Mouse (Mus musculus) midbrain, embryonic 11.5 days (tissue): Measurements from ENCODE around the gene Btbd35f10. TPM values are rescaled to one million over a fixed set of nuclear protein-coding genes. Genes with fewer than 3 reads are reported as not detected.
"Not testable (repeated sequence)": the region's sequence is repeated elsewhere in the genome, so short reads cannot be mapped to it uniquely, and the experiment has no call there.

ENCODE experiments used
- ATAC-seq: fragments of 200-750 bp; cut with Nextera tagmentation; 2 replicates; pipeline ENCODE4 v1.8.0; 2017; ENCODE audit warnings: moderate TSS enrichment, moderate library complexity; ENCODE audit not compliant: low FRiP score
- DNase-seq: peaks from one replicate; pipeline ENCODE4 v3.0.0; 2015; ENCODE audit warnings: low spot score; ENCODE audit errors: missing footprints
- H3K27ac ChIP-seq: fragments of 300-500 bp; sonication (generic); 2 replicates; pipeline ENCODE4 v1.5.1; 2014; ENCODE audit warnings: low read depth, low read length
- H3K27me3 ChIP-seq: fragments of 300-500 bp; sonication (generic); 2 replicates; pipeline ENCODE4 v1.6.1; 2014; ENCODE audit warnings: mild to moderate bottlenecking, low read length, moderate library complexity, mixed read lengths; ENCODE audit not compliant: control insufficient read depth, insufficient read depth
- H3K36me3 ChIP-seq: fragments of 300-500 bp; sonication (generic); 2 replicates; pipeline ENCODE4 v1.6.1; 2014; ENCODE audit warnings: mild to moderate bottlenecking, low read length, moderate library complexity, mixed read lengths; ENCODE audit not compliant: control insufficient read depth, insufficient read depth
- H3K4me1 ChIP-seq: fragments of 300-500 bp; sonication (generic); 2 replicates; pipeline ENCODE4 v1.6.1; 2014; ENCODE audit warnings: low read length; ENCODE audit not compliant: control insufficient read depth, insufficient read depth
- H3K4me2 ChIP-seq: fragments of 300-500 bp; sonication (generic); 2 replicates; pipeline ENCODE4 v1.6.1; 2014; ENCODE audit warnings: mild to moderate bottlenecking, moderate library complexity
- H3K4me3 ChIP-seq: fragments of 300-500 bp; sonication (generic); 2 replicates; pipeline ENCODE4 v1.5.1; 2014; ENCODE audit warnings: low read depth, low read length
- H3K9ac ChIP-seq: fragments of 300-500 bp; sonication (generic); 2 replicates; pipeline ENCODE4 v1.6.1; 2014; ENCODE audit warnings: low read length
- H3K9me3 ChIP-seq: fragments of 300-500 bp; sonication (generic); 2 replicates; pipeline ENCODE4 v1.6.1; 2016; ENCODE audit warnings: low read length; ENCODE audit not compliant: control insufficient read depth
- WGBS: fragments of 180-500 bp; shearing (Covaris S2); extraction: QIAGEN DNeasy Blood & Tissue Kit; methylation state at CpG from one replicate; pipeline ENCODE4 v1.1.7; 2014; 5-methylcytosine and 5-hydroxymethylcytosine counted together
- polyA plus RNA-seq: library from polyadenylated mRNA; unstranded; fragments of >200 nt; fragmentation: Nextera tagmentation; extraction: Ambion mirVana; gene quantifications from 2 replicates; pipeline ENCODE4 v1.2.1, GENCODE M21; 2014

Btbd35f10 gene
- not detected in 2 replicates for polyA plus RNA-seq

- DNase-seq, ATAC-seq, H3K4me1 ChIP-seq, H3K4me3 ChIP-seq, H3K9ac ChIP-seq, H3K9me3 ChIP-seq, H3K27ac ChIP-seq, H3K27me3 ChIP-seq, H3K36me3 ChIP-seq, H3K4me2 ChIP-seq: not testable (repeated sequence)
- no CpG with 5 or more reads among the region's 3 CpGs for WGBS
These were observed at the start of gene Btbd35f10 for GRCm38 (mm10) chrX:3752785-3753184. TSS of gene Btbd35f10 (minus strand) at chrX:3752885.

Other genes with a start within 250 kb of the Btbd35f10 start
- not detected in 2 replicates for gene Btbd35f18, start 52.7 kb downstream of the Btbd35f10 start, polyA plus RNA-seq
- gene Btbd35f16, start 204.1 kb upstream of the Btbd35f10 start, polyA plus RNA-seq, result not detected in 2 replicates